Mouse (Mus musculus) liver, embryonic 14.5 days (tissue): ENCODE results near the gene Atp13a5.

Experiments
- CTCF ChIP-seq: IDR thresholded peaks from 2 replicates; pipeline ENCODE4 v1.5.1; 2016; ENCODE audit warnings: antibody characterized with exemption, low read depth, control low read depth
- EP300 ChIP-seq: IDR thresholded peaks from 2 replicates; pipeline ENCODE4 v1.6.1; 2016; ENCODE audit warnings: antibody characterized with exemption, low read depth

- TF ChIP-seq CTCF, result no peak
- no peak for TF ChIP-seq EP300
These were observed 142.6 kb downstream of the Atp13a5 start for GRCm38 (mm10) chr16:29235951-29236350.
